Mouse (Mus musculus): ENCODE measurements around the gene Pold2.

DNA sequence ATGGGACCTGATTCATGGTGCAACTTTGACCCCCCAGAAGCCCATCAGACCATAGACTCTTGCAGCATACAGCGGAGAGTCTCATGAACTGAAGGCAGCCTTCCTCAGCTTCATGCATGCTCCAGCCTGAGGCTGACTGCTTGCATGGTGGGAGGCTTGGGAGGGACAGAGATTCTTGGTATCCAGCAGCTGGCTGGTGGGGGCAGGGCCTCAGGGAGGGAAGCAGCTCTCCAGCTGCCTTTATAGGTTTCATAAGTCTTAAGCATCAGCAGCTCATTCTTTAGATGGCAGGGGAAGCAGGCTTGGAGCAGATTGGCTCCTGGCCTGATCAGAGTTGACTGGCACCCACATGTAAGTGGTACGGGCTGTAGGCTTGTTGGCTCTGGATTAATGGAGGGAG is 10.9 kb downstream of the Pold2 start:
- TF ChIP-seq CHD2 (IDR thresholded peaks at IDR 0.05; ENCODE audit: low read length): no peak
- TF ChIP-seq CTCF (IDR thresholded peaks at IDR 0.05 in 2 of 3, conservative IDR thresholded peaks at IDR 0.05 in 1 of 3; ENCODE audit: control insufficient read depth in 1 of 3, insufficient read depth in 1 of 3, low read depth in 2 of 3, low read length in 3 of 3, poor library complexity in 1 of 3, severe bottlenecking in 1 of 3): no peak
- TF ChIP-seq POLR2A (IDR thresholded peaks at IDR 0.05; ENCODE audit: control insufficient read depth in 1 of 2, insufficient read depth in 1 of 2, low read depth in 1 of 2, low read length in 2 of 2, poor library complexity in 1 of 2): no peak
- no peak for TF ChIP-seq EP300 (IDR thresholded peaks at IDR 0.05; ENCODE audit: low read depth in 1 of 2, low read length in 2 of 2)
- TF ChIP-seq NELFE (IDR thresholded peaks at IDR 0.05; ENCODE audit: low read depth, low read length): no peak
- no peak for TF ChIP-seq NRF1 (IDR thresholded peaks at IDR 0.05; ENCODE audit: insufficient read depth, low read depth, low read length, poor library complexity, severe bottlenecking)
- TF ChIP-seq GATA1 (IDR thresholded peaks at IDR 0.05; ENCODE audit: low read depth, low read length): no peak

All from MEL (cell line).